Mouse (Mus musculus) liver, adult 10 weeks (tissue): ENCODE measurements around the gene Minpp1. TPM values are rescaled to one million over a fixed set of nuclear protein-coding genes. Genes with fewer than 3 reads are reported as not detected.

ENCODE experiments used
- polyA plus RNA-seq: library from polyadenylated mRNA; stranded (reverse); fragments of 350-450 nt; fragmentation: Illumina TruSeq; extraction: RNeasy Lipid Tissue Mini Kit (QIAGEN cat#74804); gene quantifications from one replicate; pipeline ENCODE4 v1.2.3, GENCODE M21; 2014; ENCODE audit warnings: low read depth, low replicate concordance

The Minpp1 gene
- polyA plus RNA-seq: 29.7 TPM

GRCm38 (mm10) chr19:32485681-32486105 is at the start of gene Minpp1:
TSS of gene Minpp1 (plus strand) at chr19:32485769.

GRCm38 (mm10) chr19:32466478-32466877 is 19.1 kb upstream of the Minpp1 start, which contains the start of gene Rpl9-ps6:
TSS of gene Rpl9-ps6 (minus strand) at chr19:32466578.

Other genes starting within 250 kb of the Minpp1 start
- gene Sgms1, start 96.1 kb upstream of the Minpp1 start, polyA plus RNA-seq: 20.1 TPM
- 25.1 TPM for gene Rpl9-ps6, start 19.2 kb upstream of the Minpp1 start, polyA plus RNA-seq
- 453 TPM for gene Papss2, start 110.0 kb downstream of the Minpp1 start, polyA plus RNA-seq